ENCODE assay signal across 10 mouse cellular contexts in the genomic region with DNA sequence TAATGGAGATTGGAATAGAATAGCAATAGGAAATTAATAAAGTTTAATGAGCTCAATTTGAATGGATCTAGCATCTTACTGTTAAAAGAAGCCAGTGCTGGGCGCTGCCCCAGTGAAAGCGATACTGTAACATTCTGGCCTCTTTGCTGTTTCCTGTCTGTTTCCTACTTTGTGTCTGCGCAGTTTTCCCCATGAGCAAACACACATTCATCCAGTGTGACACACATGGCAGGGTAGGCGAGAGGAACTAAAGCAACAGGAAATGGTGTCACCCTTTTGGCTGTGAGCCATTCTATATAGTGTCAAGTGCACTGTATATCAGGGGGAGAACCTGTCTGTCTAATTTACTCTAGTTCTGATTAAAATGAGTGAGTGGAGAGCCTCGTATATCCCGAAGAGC.
A peak's percentile ranks its signal among the peaks of the same experiment; 100 is the strongest.
DNase-seq lines count a peak whose midpoint lies in the region; ATAC-seq and TF ChIP-seq lines count a peak whose summit lies in the region.
"Had no signal": no experiment of that assay in that cellular context is flagged by ENCODE, and none has a peak within 500 bp of the region (broad histone marks: within the 10 kb centered on the region; RNA-seq: fewer than 3 reads in every experiment).

No protein-coding gene starts in this region.

- WGBS in liver, embryonic 14.5 days (ENCODE audit: insufficient replicate concordance) = 11% methylated on average over 6 of the region's 6 CpGs
- WGBS in spleen, adult 2 months = 4% methylated on average over 6 of the region's 6 CpGs
- WGBS in midbrain, embryonic 14.5 days = 74% methylated on average over 6 of the region's 6 CpGs

- no peaks in the 10 kb centered on the region for H3K27me3 ChIP-seq in liver, embryonic 14.5 days (ENCODE audit: control insufficient read depth, insufficient read depth, low read length)
- no peaks in the 10 kb centered on the region for H3K27me3 ChIP-seq in spleen, adult 2 months (ENCODE audit: control insufficient read depth, insufficient read depth, low read length)
- no peaks in the 10 kb centered on the region for H3K27me3 ChIP-seq in midbrain, embryonic 14.5 days (ENCODE audit: control insufficient read depth, insufficient read depth, low read length)

- DNase-seq in heart, adult 11 months = peak; percentile 95
- DNase-seq in heart, postnatal 14 days = no peak
- DNase-seq in c-Kit-positive CD71-negative TER-119-negative erythroid progenitor cells, embryonic 14.5 days (ENCODE audit: low read depth) = peak; percentile 58
- DNase-seq in liver, embryonic 14.5 days (ENCODE audit: low read depth in 3 of 3, low spot score in 3 of 3) = peak in 1 of 3 experiments; percentile 29
- peak; percentile 79 to 88 for DNase-seq in spleen, adult 2 months (ENCODE audit: low read depth in 1 of 2, low spot score in 2 of 2)
- DNase-seq in urinary bladder, postnatal 10 days (ENCODE audit: low spot score) = no peak
- no peak for DNase-seq in midbrain, embryonic 14.5 days
- no peak for DNase-seq in right cerebral cortex, adult 2 months (ENCODE audit: low spot score in 2 of 2)

- no peaks in the 10 kb centered on the region for H3K4me1 ChIP-seq in liver, embryonic 14.5 days (replicated peaks; ENCODE audit: control insufficient read depth in 2 of 2, insufficient read depth in 2 of 2, low read length in 1 of 2)
- peaks cover 33% of the 10 kb centered on the region for H3K4me1 ChIP-seq in spleen, adult 2 months (ENCODE audit: control insufficient read depth, insufficient read depth, insufficient read length)
- H3K4me1 ChIP-seq in midbrain, embryonic 14.5 days (ENCODE audit: control insufficient read depth, insufficient read depth, low read length) = peaks cover under 1% of the 10 kb centered on the region; the same call in 1 of the 2 replicates

- TF ChIP-seq CTCF in liver, embryonic 14.5 days (IDR thresholded peaks at IDR 0.05; ENCODE audit: low read depth) = no peak
- TF ChIP-seq CTCF in spleen, adult 2 months (IDR thresholded peaks at IDR 0.05; ENCODE audit: extremely low read depth, insufficient read depth, insufficient read length, insufficient replicate concordance) = no peak

- TF ChIP-seq POLR2A in spleen, adult 2 months (IDR thresholded peaks at IDR 0.05; ENCODE audit: low read depth, low read length) = no peak

- no peak overlapping the region for H3K4me2 ChIP-seq in liver, embryonic 14.5 days (ENCODE audit: low read depth)
- no peak overlapping the region for H3K4me2 ChIP-seq in midbrain, embryonic 14.5 days (ENCODE audit: low read length)
- H3K4me2 ChIP-seq: embryonic facial prominence, embryonic 13.5 days had no signal

- TF ChIP-seq EP300 in liver, embryonic 14.5 days (IDR thresholded peaks at IDR 0.05; ENCODE audit: low read depth) = no peak

- intact Hi-C loops in heart, postnatal 14 days (cut with DNase I) = loop anchor here (2.0 to 10.0 kb wide), 3 partner anchors 120 to 374 kb away; no protein-coding TSS in a partner anchor

- 0 out of 2 replicates have a peak, but pooled peaks have one; percentile 13 for ATAC-seq in liver, embryonic 14.5 days (ENCODE audit: insufficient read depth)
- ATAC-seq in midbrain, embryonic 14.5 days (ENCODE audit: low FRiP score, low TSS enrichment) = no peak

- H3K9me3 ChIP-seq in liver, embryonic 14.5 days (ENCODE audit: control insufficient read depth, low read length) = no peaks in the 10 kb centered on the region
- no peaks in the 10 kb centered on the region for H3K9me3 ChIP-seq in midbrain, embryonic 14.5 days (ENCODE audit: control insufficient read depth, low read length)
- H3K9me3 ChIP-seq: embryonic facial prominence, embryonic 13.5 days had no signal

- H3K9ac ChIP-seq in liver, embryonic 14.5 days (replicated peaks) = no peak overlapping the region
- H3K9ac ChIP-seq in midbrain, embryonic 14.5 days (replicated peaks; ENCODE audit: low read length) = no peak overlapping the region
- H3K9ac ChIP-seq: embryonic facial prominence, embryonic 13.5 days had no signal

- H3K36me3 ChIP-seq in liver, embryonic 14.5 days (replicated peaks; ENCODE audit: control insufficient read depth, insufficient read depth, low read depth) = no peaks in the 10 kb centered on the region
- H3K36me3 ChIP-seq in spleen, adult 2 months (ENCODE audit: control insufficient read depth, insufficient read depth, low read length) = no peaks in the 10 kb centered on the region
- H3K36me3 ChIP-seq in midbrain, embryonic 14.5 days (ENCODE audit: control insufficient read depth, insufficient read depth, low read length) = no peaks in the 10 kb centered on the region
- H3K36me3 ChIP-seq: embryonic facial prominence, embryonic 13.5 days; G1E had no signal

- no peak overlapping the region for H3K27ac ChIP-seq in liver, embryonic 14.5 days
- H3K27ac ChIP-seq in spleen, adult 2 months (ENCODE audit: insufficient read depth, low read length) = peak overlapping the region; percentile 68; the same call in 1 of the 2 replicates
- H3K27ac ChIP-seq in midbrain, embryonic 14.5 days (replicated peaks; ENCODE audit: low read depth, low read length) = no peak overlapping the region
- H3K27ac ChIP-seq: embryonic facial prominence, embryonic 13.5 days had no signal

- H3K4me3 ChIP-seq in liver, embryonic 14.5 days (ENCODE audit: insufficient read depth in 1 of 2, low read depth in 2 of 2, low read length in 2 of 2) = no peak overlapping the region
- no peak overlapping the region for H3K4me3 ChIP-seq in spleen, adult 2 months (ENCODE audit: extremely low read depth, insufficient read depth, insufficient read length)
- H3K4me3 ChIP-seq in midbrain, embryonic 14.5 days (replicated peaks; ENCODE audit: low read depth, low read length) = no peak overlapping the region
- H3K4me3 ChIP-seq: embryonic facial prominence, embryonic 13.5 days had no signal

Comparison
In these comparisons a context has a peak if more than half of its experiments do, and no peak if none do; other contexts are left out.
1. DNase-seq: peak in heart, adult 11 months (single experiment), c-Kit-positive CD71-negative TER-119-negative erythroid progenitor cells, embryonic 14.5 days (single experiment) and spleen, adult 2 months (2 of 2); none in heart, postnatal 14 days (0 of 2), urinary bladder, postnatal 10 days (single experiment), midbrain, embryonic 14.5 days (single experiment) and right cerebral cortex, adult 2 months (0 of 2).